Mouse (Mus musculus): ENCODE measurements at regions not wholly inside any gene's neighbourhood (a gene's known extent, or its start where the extent isn't known, plus 50 kb on each side); places are given as distances from the start of the nearest gene placed in this dataset.

DNA sequence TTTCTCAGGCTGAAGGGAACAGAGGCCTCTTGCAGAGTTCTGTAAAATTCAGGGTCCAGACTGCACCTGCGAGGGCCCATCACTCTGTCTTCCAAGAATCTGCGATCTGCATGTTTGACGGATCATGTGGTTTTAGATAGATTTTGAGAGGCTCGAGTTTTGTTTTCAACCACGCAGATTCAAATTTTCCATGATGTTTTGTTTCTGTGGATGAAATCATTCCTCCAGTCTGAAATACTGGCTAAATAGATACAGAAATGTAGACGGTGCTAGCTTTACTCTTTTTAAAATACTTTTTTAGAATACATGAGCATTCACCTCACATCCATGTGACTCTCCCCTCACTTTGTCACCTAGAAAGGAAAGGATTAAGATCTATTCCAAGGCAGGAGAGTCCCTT is 188.0 kb downstream of the Cog6 start:
- in situ Hi-C loops (cut with MboI; ENCODE audit: low pct_unique_long_range_greater_than_20kb in 1 of 2, low sequenced_read_pairs in 2 of 2, unreplicated experiment in 1 of 2), result no loop called here

GRCm38 (mm10) chr3:52828473-52828872 is 188.6 kb downstream of the Cog6 start:
- in situ Hi-C loops (cut with MboI; ENCODE audit: low pct_unique_long_range_greater_than_20kb in 1 of 2, low sequenced_read_pairs in 2 of 2, unreplicated experiment in 1 of 2), result no loop called here

- in situ Hi-C loops (cut with MboI; ENCODE audit: low pct_unique_long_range_greater_than_20kb in 1 of 2, low sequenced_read_pairs in 2 of 2, unreplicated experiment in 1 of 2), result no loop called here
These were observed 194.2 kb downstream of the Cog6 start for GRCm38 (mm10) chr3:52822848-52823247.

- in situ Hi-C loops (cut with MboI; ENCODE audit: low pct_unique_long_range_greater_than_20kb in 1 of 2, low sequenced_read_pairs in 2 of 2, unreplicated experiment in 1 of 2), result no loop called here
These were observed 195.6 kb downstream of the Cog6 start for GRCm38 (mm10) chr3:52821450-52821849.

- in situ Hi-C loops (cut with MboI; ENCODE audit: low pct_unique_long_range_greater_than_20kb in 1 of 2, low sequenced_read_pairs in 2 of 2, unreplicated experiment in 1 of 2), result no loop called here
These were observed 198.6 kb downstream of the Cog6 start for GRCm38 (mm10) chr3:52818401-52818800.

DNA sequence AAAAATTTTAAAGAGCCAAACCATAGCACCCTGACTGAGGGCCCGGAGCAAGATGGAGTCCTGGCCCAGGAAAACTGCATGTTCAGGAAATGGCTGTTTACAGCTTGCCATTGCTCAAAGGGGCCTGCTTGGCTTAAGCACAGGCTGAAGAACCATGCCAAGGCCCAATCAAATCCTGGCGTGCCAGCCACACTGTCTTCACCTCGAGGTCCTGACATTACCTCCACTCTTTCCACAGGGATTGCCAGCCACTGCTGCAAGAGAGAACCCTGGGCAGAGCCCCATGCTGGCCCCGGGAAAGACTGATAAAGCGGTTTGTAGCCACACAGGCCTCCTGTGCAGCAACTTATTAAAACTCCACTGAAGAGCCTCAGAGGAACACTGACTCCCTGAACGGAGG is 199.6 kb downstream of the Cog6 start:
- in situ Hi-C loops (cut with MboI; ENCODE audit: low pct_unique_long_range_greater_than_20kb in 1 of 2, low sequenced_read_pairs in 2 of 2, unreplicated experiment in 1 of 2), result no loop called here

DNA sequence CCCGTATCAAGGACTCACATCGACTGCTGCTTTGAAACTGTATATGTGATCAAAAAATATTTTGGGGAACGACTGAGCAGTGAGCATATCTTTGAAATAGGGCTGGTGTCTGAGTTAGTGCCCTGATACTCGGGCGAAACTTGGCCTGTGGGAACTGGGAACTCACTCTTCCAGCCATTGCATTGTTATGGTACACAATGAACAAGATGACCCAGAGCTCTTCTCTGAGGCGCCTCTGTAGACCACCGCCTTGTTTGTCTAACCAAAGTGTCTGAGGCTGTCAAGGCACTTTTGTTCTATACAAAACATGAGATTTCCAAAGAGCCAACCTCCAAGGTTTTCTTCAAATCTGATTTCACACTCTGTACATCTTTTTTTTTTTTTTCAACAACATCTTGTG is 201.5 kb downstream of the Cog6 start:
- in situ Hi-C loops (cut with MboI; ENCODE audit: low pct_unique_long_range_greater_than_20kb in 1 of 2, low sequenced_read_pairs in 2 of 2, unreplicated experiment in 1 of 2), result no loop called here

GRCm38 (mm10) chr3:52802324-52802723 is 214.7 kb downstream of the Cog6 start:
- in situ Hi-C loops (cut with MboI; ENCODE audit: low pct_unique_long_range_greater_than_20kb in 1 of 2, low sequenced_read_pairs in 2 of 2, unreplicated experiment in 1 of 2), result no loop called here

GRCm38 (mm10) chr3:52801446-52801845 is 215.6 kb downstream of the Cog6 start:
- in situ Hi-C loops (cut with MboI; ENCODE audit: low pct_unique_long_range_greater_than_20kb in 1 of 2, low sequenced_read_pairs in 2 of 2, unreplicated experiment in 1 of 2), result no loop called here

DNA sequence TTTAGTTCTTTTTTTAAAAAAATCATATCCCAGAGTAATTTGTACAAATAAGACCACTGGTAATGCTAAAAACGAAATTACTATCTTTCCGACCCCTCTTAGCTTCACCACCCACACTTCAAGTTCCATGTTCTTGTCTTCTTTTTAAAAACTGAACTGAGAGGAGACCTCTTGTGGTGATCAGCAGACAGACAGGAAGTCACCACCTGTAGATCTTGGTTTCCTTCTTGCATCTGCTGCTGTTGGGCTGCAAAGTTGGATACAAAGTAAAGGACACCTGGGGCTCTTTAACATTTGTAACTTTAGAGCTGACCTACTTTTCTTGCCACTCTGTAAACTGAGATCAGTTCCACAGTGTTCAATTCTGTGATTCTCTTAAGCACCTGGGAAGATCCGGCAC is 216.4 kb downstream of the Cog6 start:
- in situ Hi-C loops (cut with MboI; ENCODE audit: low pct_unique_long_range_greater_than_20kb in 1 of 2, low sequenced_read_pairs in 2 of 2, unreplicated experiment in 1 of 2), result no loop called here

GRCm38 (mm10) chr3:52797801-52798200 is 219.2 kb downstream of the Cog6 start:
- in situ Hi-C loops (cut with MboI; ENCODE audit: low pct_unique_long_range_greater_than_20kb in 1 of 2, low sequenced_read_pairs in 2 of 2, unreplicated experiment in 1 of 2), result no loop called here

- in situ Hi-C loops (cut with MboI; ENCODE audit: low pct_unique_long_range_greater_than_20kb in 1 of 2, low sequenced_read_pairs in 2 of 2, unreplicated experiment in 1 of 2), result no loop called here
These were observed 219.9 kb downstream of the Cog6 start for GRCm38 (mm10) chr3:52797164-52797563.

DNA sequence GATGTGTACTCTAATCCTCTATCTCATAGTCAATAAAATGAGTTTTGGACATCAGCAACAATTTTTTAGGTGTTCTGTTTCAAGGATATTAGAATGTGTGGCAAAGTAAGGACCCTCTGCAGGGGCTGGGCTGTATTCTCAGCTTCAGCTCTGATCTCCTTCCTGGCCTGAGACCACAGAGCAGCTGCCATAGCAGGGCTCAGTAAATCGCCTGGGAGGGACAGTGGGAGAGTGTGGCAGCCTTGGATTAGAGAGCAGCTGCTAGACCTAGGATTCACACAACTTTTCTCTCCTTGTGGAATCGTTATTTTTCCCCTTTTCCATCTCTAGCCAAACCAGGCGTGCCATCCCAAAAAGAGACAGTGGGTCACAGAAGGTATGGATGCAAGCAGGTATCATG is 222.8 kb downstream of the Cog6 start:
- in situ Hi-C loops (cut with MboI; ENCODE audit: low pct_unique_long_range_greater_than_20kb in 1 of 2, low sequenced_read_pairs in 2 of 2, unreplicated experiment in 1 of 2), result no loop called here

DNA sequence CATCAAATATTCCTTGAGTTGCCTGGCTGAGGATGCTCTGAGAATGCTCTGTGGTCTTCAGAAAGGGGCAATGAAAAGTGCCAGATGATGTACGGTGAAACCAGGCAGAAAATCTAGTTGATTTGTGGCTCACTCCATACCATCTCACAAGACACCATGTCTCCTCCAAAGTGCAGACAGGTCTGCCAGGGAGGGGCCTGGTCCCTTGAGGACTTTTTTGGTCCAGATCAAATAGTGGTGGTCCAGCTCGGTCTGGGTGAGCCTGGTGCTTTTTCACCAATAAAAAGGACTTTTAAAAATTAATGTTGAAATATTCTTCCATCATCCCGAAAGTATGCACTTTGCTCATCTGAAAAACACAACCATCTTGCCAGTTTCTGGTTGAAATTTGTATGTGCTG is 224.2 kb downstream of the Cog6 start:
- in situ Hi-C loops (cut with MboI; ENCODE audit: low pct_unique_long_range_greater_than_20kb in 1 of 2, low sequenced_read_pairs in 2 of 2, unreplicated experiment in 1 of 2), result no loop called here

- in situ Hi-C loops (cut with MboI; ENCODE audit: low pct_unique_long_range_greater_than_20kb in 1 of 2, low sequenced_read_pairs in 2 of 2, unreplicated experiment in 1 of 2), result no loop called here
These were observed 224.9 kb downstream of the Cog6 start for GRCm38 (mm10) chr3:52792121-52792520.

DNA sequence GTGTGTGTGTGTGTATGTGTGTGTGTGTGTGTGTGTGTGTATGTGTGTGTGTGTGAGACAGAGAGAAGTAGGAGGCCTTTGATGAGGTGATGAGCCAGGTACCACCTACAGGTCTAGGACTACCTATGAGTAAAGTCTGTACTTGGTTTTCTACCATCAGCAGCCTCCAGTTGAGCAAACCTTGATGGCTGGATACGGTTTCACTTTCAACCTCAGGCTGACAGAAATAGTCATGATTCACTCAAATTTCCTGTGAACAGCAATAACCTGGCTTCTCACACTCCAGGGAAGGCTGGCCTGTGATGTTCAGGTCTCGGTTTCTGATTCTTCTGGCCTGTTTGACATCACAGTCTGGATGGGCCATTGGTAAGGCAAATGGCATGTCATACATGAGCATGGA is 226.1 kb downstream of the Cog6 start:
- in situ Hi-C loops (cut with MboI; ENCODE audit: low pct_unique_long_range_greater_than_20kb in 1 of 2, low sequenced_read_pairs in 2 of 2, unreplicated experiment in 1 of 2), result no loop called here

- in situ Hi-C loops (cut with MboI; ENCODE audit: low pct_unique_long_range_greater_than_20kb in 1 of 2, low sequenced_read_pairs in 2 of 2, unreplicated experiment in 1 of 2), result no loop called here
These were observed 228.9 kb downstream of the Cog6 start for GRCm38 (mm10) chr3:52787964-52788760.

DNA sequence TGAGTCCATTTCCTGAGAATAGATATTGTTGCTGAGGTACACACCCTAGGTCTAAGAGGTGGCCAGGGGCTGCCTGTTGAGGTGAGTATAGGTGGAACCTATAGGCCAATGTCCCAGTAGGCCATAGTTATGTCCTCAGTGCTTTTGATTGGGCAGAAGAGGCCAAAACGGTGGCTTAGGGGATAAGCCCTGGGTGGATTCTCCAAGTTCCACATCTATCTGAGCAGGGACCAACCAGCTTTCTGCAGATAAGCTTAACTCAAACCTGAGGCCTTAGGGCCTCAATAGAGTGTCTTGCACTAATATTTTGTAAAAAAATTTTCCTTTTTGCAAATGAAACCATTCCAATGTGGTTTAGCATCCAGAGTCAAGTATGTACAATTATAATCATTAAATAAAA is 231.4 kb downstream of the Cog6 start:
- in situ Hi-C loops (cut with MboI; ENCODE audit: low pct_unique_long_range_greater_than_20kb in 1 of 2, low sequenced_read_pairs in 2 of 2, unreplicated experiment in 1 of 2), result no loop called here

- in situ Hi-C loops (cut with MboI; ENCODE audit: low pct_unique_long_range_greater_than_20kb in 1 of 2, low sequenced_read_pairs in 2 of 2, unreplicated experiment in 1 of 2), result no loop called here
These were observed 232.6 kb downstream of the Cog6 start for GRCm38 (mm10) chr3:52784476-52784875.

GRCm38 (mm10) chr3:52782576-52782975 is 234.5 kb downstream of the Cog6 start:
- in situ Hi-C loops (cut with MboI; ENCODE audit: low pct_unique_long_range_greater_than_20kb in 1 of 2, low sequenced_read_pairs in 2 of 2, unreplicated experiment in 1 of 2), result no loop called here

DNA sequence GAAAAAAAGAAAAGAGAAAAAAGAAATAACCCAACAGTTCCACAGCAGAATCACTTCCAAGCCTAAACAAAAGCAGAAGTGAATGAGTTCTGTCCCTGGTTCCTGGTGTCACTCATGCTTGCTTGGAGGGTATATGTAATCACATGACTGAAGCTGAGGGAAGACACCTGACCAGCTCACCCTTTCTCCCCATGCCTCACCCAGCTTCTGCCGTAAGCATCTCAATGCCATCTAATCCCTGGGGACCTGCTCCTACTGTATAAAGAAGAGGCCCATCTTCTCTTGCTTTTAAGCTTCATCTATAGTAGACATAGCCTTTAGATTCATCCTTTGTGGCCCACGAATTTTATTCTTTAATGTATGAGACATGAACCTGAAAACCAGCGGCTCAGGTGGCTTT is 235.5 kb downstream of the Cog6 start:
- in situ Hi-C loops (cut with MboI; ENCODE audit: low pct_unique_long_range_greater_than_20kb in 1 of 2, low sequenced_read_pairs in 2 of 2, unreplicated experiment in 1 of 2), result no loop called here
